ENCODE assay signal across 8 mouse cellular contexts in genomic region chr12:110454223-110454622, GRCm38 (mm10). TPM values are rescaled to one million over a fixed set of nuclear protein-coding genes. Genes with fewer than 3 reads are reported as not detected.
DNase-seq lines count a peak whose midpoint lies in the region; ATAC-seq and TF ChIP-seq lines count a peak whose summit lies in the region.

No protein-coding gene starts in this region.

- H3K27ac ChIP-seq in ES-Bruce4 (ENCODE audit: insufficient read depth, low read length), result no peak overlapping the region
- H3K27ac ChIP-seq in embryonic facial prominence, embryonic 11.5 days (replicated peaks; ENCODE audit: low read depth, low read length), result no peak overlapping the region

- peak; percentile 56; the same call in 1 of the 2 replicates for ATAC-seq in embryonic facial prominence, embryonic 11.5 days (replicated peaks; ENCODE audit: insufficient number of reproducible peaks, low FRiP score, low TSS enrichment, low read depth)

- TF ChIP-seq CTCF in ES-Bruce4 (IDR thresholded peaks at IDR 0.05; ENCODE audit: low read depth, low read length), result peak; percentile 78

- DNase-seq in adrenal gland, adult 2 months, result peak; percentile 81
- peak; percentile 72 for DNase-seq in embryonic facial prominence, embryonic 11.5 days (ENCODE audit: low spot score)
- peak; percentile 83 to 87 for DNase-seq in heart, postnatal 10 days
- DNase-seq in kidney, postnatal 25 days, result peak; percentile 73
- peak; percentile 81 for DNase-seq in lung, postnatal 14 days
- peak; percentile 62 for DNase-seq in right cerebral cortex, postnatal 4 days
- peak; percentile 43 for DNase-seq in yolk sac, embryonic 10.5 days (ENCODE audit: low spot score)

- peaks cover 8% of the 10 kb centered on the region for H3K36me3 ChIP-seq in ES-Bruce4 (ENCODE audit: control insufficient read depth, insufficient read depth, low read length, poor library complexity, severe bottlenecking)
- no peaks in the 10 kb centered on the region for H3K36me3 ChIP-seq in embryonic facial prominence, embryonic 11.5 days (replicated peaks; ENCODE audit: control insufficient read depth, insufficient read depth, low read depth, low read length)

- no peak for TF ChIP-seq EP300 in ES-Bruce4 (IDR thresholded peaks at IDR 0.05; ENCODE audit: insufficient read depth, low read depth, low read length)

- peaks cover 6% of the 10 kb centered on the region for H3K4me1 ChIP-seq in ES-Bruce4 (ENCODE audit: control insufficient read depth, insufficient read depth, low read length)
- no peaks in the 10 kb centered on the region for H3K4me1 ChIP-seq in embryonic facial prominence, embryonic 11.5 days (ENCODE audit: control insufficient read depth, insufficient read depth, low read length)

- H3K4me2 ChIP-seq in embryonic facial prominence, embryonic 11.5 days (ENCODE audit: low read depth, low read length), result no peak overlapping the region

- 16% methylated on average over 5 of the region's 5 CpGs for WGBS in embryonic facial prominence, embryonic 11.5 days

- no peak overlapping the region for H3K9ac ChIP-seq in ES-Bruce4 (ENCODE audit: low read depth, poor library complexity, severe bottlenecking)
- H3K9ac ChIP-seq in embryonic facial prominence, embryonic 11.5 days (replicated peaks; ENCODE audit: low read length), result no peak overlapping the region

- TF ChIP-seq POLR2A in ES-Bruce4 (IDR thresholded peaks at IDR 0.05; ENCODE audit: insufficient read depth, low read length), result no peak

- peak overlapping the region; percentile 0; the same call in 1 of the 2 replicates for H3K4me3 ChIP-seq in ES-Bruce4 (ENCODE audit: low read depth, low read length)
- no peak overlapping the region for H3K4me3 ChIP-seq in embryonic facial prominence, embryonic 11.5 days (ENCODE audit: low read depth, low read length)

- no peaks in the 10 kb centered on the region for H3K9me3 ChIP-seq in ES-Bruce4 (replicated peaks; ENCODE audit: control insufficient read depth, insufficient read depth, low read length, poor library complexity, severe bottlenecking)
- no peaks in the 10 kb centered on the region for H3K9me3 ChIP-seq in embryonic facial prominence, embryonic 11.5 days (replicated peaks; ENCODE audit: control insufficient read depth, low read length)

- intact Hi-C loops in heart, postnatal 10 days (cut with DNase I), result loop anchor here (2.0 to 5.0 kb wide), 3 partner anchors 108 to 248 kb away; partner anchors contain the start of gene Hsp90aa1

- H3K27me3 ChIP-seq in ES-Bruce4 (ENCODE audit: control insufficient read depth, insufficient read depth, low read length, poor library complexity, severe bottlenecking), result no peaks in the 10 kb centered on the region
- no peaks in the 10 kb centered on the region for H3K27me3 ChIP-seq in embryonic facial prominence, embryonic 11.5 days (ENCODE audit: control insufficient read depth, insufficient read depth, low read length)

RNA-seq across cellular contexts. Expression of gene Ppp2r5c, which starts 7.3 kb away (rescaled TPM):
- 223 and 224 TPM in 2 replicates for polyA plus RNA-seq in ES-Bruce4 (2011; ENCODE audit: insufficient read depth, insufficient read length, low read depth, missing spikeins)
- total RNA-seq in adrenal gland, adult 2 months (2021), result 100 to 1,000 TPM; 112 to 118 TPM
- 12.8 and 14.8 TPM in 2 replicates for polyA plus RNA-seq in adrenal gland, adult 2 months (2012; rRNA removed)
- 177 and 193 TPM in 2 replicates for polyA plus RNA-seq in embryonic facial prominence, embryonic 11.5 days (2014; fragmentation: Nextera tagmentation; extraction: Ambion mirVana)
- 100 to 1,000 TPM; 112 to 124 TPM for total RNA-seq in heart, postnatal 10 days (2021)

Comparison
In these comparisons a context has a peak if more than half of its experiments do, and no peak if none do; other contexts are left out.
1. RNA of gene Ppp2r5c, which starts 7.3 kb away (polyA plus RNA-seq): 223 to 224 TPM in ES-Bruce4 and 177 to 193 TPM in embryonic facial prominence, embryonic 11.5 days; 12.8 to 14.8 TPM in adrenal gland, adult 2 months; every median in the first group is over 10 times any median in the second.
2. Peak in every context shown above with its lines, with median percentiles within 50 percentile points of each other: DNase-seq.